Mouse (Mus musculus) olfactory bulb, adult 2 months (tissue): ENCODE measurements at regions not wholly inside any gene's neighbourhood (a gene's known extent, or its start where the extent isn't known, plus 50 kb on each side); places are given as distances from the start of the nearest gene placed in this dataset.

Experiments
- CTCF ChIP-seq: fragments of 200-500 bp; IDR thresholded peaks from 2 replicates; pipeline ENCODE4 v1.5.1; 2012; ENCODE audit warnings: low read depth, mild to moderate bottlenecking, low read length, moderate library complexity; ENCODE audit not compliant: insufficient read depth
- POLR2A ChIP-seq: fragments of 200-500 bp; IDR thresholded peaks from 2 replicates; pipeline ENCODE4 v1.6.1; 2012; ENCODE audit warnings: mild to moderate bottlenecking, low read depth, low read length, moderate library complexity; ENCODE audit not compliant: insufficient read depth

DNA sequence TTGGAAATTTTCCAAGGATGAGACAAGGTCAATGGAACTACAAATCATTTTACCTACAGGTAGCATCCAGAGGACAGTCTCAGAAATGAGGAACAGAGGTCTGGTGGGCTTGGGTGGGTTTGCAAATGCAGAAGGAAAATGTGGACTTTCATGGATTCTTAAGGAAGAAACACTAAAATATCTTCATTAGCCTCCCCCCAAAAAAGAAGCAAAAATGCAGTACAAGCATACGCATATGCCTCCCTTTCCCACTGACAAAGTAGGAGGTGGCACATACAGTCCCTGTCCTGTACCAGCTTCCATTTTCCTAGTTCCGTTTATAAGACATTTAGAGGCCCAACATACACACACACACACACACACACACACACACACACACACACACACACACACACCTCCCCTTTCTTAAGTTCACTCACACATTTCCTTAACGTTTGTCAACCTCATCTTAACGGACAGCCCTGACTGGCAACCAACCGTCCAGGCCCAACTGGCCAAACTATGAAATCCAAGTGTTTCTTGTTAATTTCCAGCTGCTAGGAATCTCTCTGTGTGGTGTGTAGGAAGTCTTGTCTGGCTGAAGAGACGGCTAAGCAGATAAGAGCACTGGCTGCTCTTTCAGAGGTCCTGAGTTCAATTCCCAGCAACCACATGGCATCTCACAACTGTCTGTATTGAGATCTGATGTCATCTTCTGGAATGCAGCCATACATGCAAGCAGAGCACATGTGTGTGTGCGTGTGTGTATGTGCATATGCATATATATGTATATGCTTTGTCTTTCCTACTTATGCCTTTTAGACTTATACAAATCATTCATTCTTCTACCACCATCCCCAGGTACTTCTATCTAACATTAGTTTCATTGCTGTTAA is 206.6 kb upstream of the Hnrnpa3 start:
- TF ChIP-seq CTCF: no peak
- no peak for TF ChIP-seq POLR2A
